ENCODE assay signal across 8 mouse cellular contexts in genomic region chr11:4123922-4124321, GRCm38 (mm10). TPM values are rescaled to one million over a fixed set of nuclear protein-coding genes. Genes with fewer than 3 reads are reported as not detected.
DNase-seq lines count a peak whose midpoint lies in the region; ATAC-seq lines count a peak whose summit lies in the region.

No protein-coding gene starts in this region.

- H3K4me1 ChIP-seq in hindbrain, embryonic 10.5 days (replicated peaks), result peaks cover 1% of the 10 kb centered on the region
- no peaks in the 10 kb centered on the region for H3K4me1 ChIP-seq in hindbrain, embryonic 12.5 days
- H3K4me1 ChIP-seq in heart, embryonic 12.5 days (replicated peaks), result peaks cover 14% of the 10 kb centered on the region

- peaks cover 21% of the 10 kb centered on the region for H3K9me3 ChIP-seq in hindbrain, embryonic 10.5 days
- H3K9me3 ChIP-seq in hindbrain, embryonic 12.5 days (replicated peaks), result peaks cover 5% of the 10 kb centered on the region; the same call in 1 of the 2 replicates
- peaks cover 19% of the 10 kb centered on the region for H3K9me3 ChIP-seq in heart, embryonic 12.5 days (replicated peaks)

- H3K27ac ChIP-seq in hindbrain, embryonic 10.5 days, result no peak overlapping the region
- H3K27ac ChIP-seq in hindbrain, embryonic 12.5 days, result no peak overlapping the region
- no peak overlapping the region for H3K27ac ChIP-seq in heart, embryonic 12.5 days (ENCODE audit: poor library complexity, severe bottlenecking)

- H3K4me2 ChIP-seq in hindbrain, embryonic 12.5 days (replicated peaks), result no peak overlapping the region
- H3K4me2 ChIP-seq in heart, embryonic 12.5 days, result no peak overlapping the region

- no peak overlapping the region for H3K4me3 ChIP-seq in hindbrain, embryonic 10.5 days
- no peak overlapping the region for H3K4me3 ChIP-seq in hindbrain, embryonic 12.5 days
- H3K4me3 ChIP-seq in heart, embryonic 12.5 days, result no peak overlapping the region

- peaks cover 22% of the 10 kb centered on the region for H3K27me3 ChIP-seq in hindbrain, embryonic 10.5 days (ENCODE audit: insufficient read depth, poor library complexity, severe bottlenecking)
- peaks cover 14% of the 10 kb centered on the region for H3K27me3 ChIP-seq in hindbrain, embryonic 12.5 days
- peaks cover 8% of the 10 kb centered on the region; the same call in 1 of the 2 replicates for H3K27me3 ChIP-seq in heart, embryonic 12.5 days (replicated peaks)

- H3K36me3 ChIP-seq in hindbrain, embryonic 10.5 days, result no peaks in the 10 kb centered on the region
- no peaks in the 10 kb centered on the region for H3K36me3 ChIP-seq in hindbrain, embryonic 12.5 days
- H3K36me3 ChIP-seq in heart, embryonic 12.5 days, result no peaks in the 10 kb centered on the region

- 64% methylated on average over 5 of the region's 5 CpGs for WGBS in hindbrain, embryonic 10.5 days
- 71% methylated on average over 5 of the region's 5 CpGs for WGBS in hindbrain, embryonic 12.5 days
- 52% methylated on average over 5 of the region's 5 CpGs for WGBS in heart, embryonic 12.5 days

- no peak overlapping the region for H3K9ac ChIP-seq in hindbrain, embryonic 12.5 days
- H3K9ac ChIP-seq in heart, embryonic 12.5 days, result no peak overlapping the region

- no peak for ATAC-seq in hindbrain, embryonic 12.5 days (ENCODE audit: low FRiP score)
- no peak for ATAC-seq in heart, embryonic 12.5 days (ENCODE audit: insufficient number of reproducible peaks, low FRiP score)

- peak; percentile 35 for DNase-seq in hindbrain, embryonic 10.5 days (ENCODE audit: low spot score)
- peak; percentile 87 for DNase-seq in A20 (ENCODE audit: low read depth, low spot score)
- peak; percentile 42 for DNase-seq in T-cell, adult 2 months (ENCODE audit: low spot score)
- DNase-seq in kidney, postnatal 36 days, result peak; percentile 34 to 73
- peak; percentile 64 for DNase-seq in naive thymus-derived CD4-positive, alpha-beta T cell, adult 2 months (ENCODE audit: low read depth)
- DNase-seq in heart, adult 11 months, result no peak

RNA-seq across cellular contexts. Expression of gene Sec14l2, which starts 0.7 kb away (rescaled TPM):
- polyA plus RNA-seq in hindbrain, embryonic 10.5 days (2016; fragmentation: Nextera tagmentation; extraction: Ambion mirVana), result 2.6 and 3.0 TPM in 2 replicates
- 1.8 and 3.1 TPM in 2 replicates for polyA plus RNA-seq in hindbrain, embryonic 12.5 days (2016; fragmentation: Nextera tagmentation; extraction: Ambion mirVana)
- 0.86 and 1.1 TPM in 2 replicates for polyA plus RNA-seq in heart, embryonic 12.5 days (2016; fragmentation: Nextera tagmentation; extraction: Ambion mirVana)

RNA-seq across cellular contexts. Expression of gene Rnf215, which starts 11.1 kb away (rescaled TPM):
- polyA plus RNA-seq in hindbrain, embryonic 10.5 days (2016; fragmentation: Nextera tagmentation; extraction: Ambion mirVana), result 22.0 and 25.8 TPM in 2 replicates
- 42.7 and 44.5 TPM in 2 replicates for polyA plus RNA-seq in hindbrain, embryonic 12.5 days (2016; fragmentation: Nextera tagmentation; extraction: Ambion mirVana)
- 21.4 and 22.0 TPM in 2 replicates for polyA plus RNA-seq in heart, embryonic 12.5 days (2016; fragmentation: Nextera tagmentation; extraction: Ambion mirVana)

RNA-seq across cellular contexts. Expression of gene Mtfp1, which starts 28.7 kb away (rescaled TPM):
- polyA plus RNA-seq in hindbrain, embryonic 10.5 days (2016; fragmentation: Nextera tagmentation; extraction: Ambion mirVana), result 8.7 and 9.9 TPM in 2 replicates
- 5.4 and 5.6 TPM in 2 replicates for polyA plus RNA-seq in hindbrain, embryonic 12.5 days (2016; fragmentation: Nextera tagmentation; extraction: Ambion mirVana)
- 18.6 and 21.2 TPM in 2 replicates for polyA plus RNA-seq in heart, embryonic 12.5 days (2016; fragmentation: Nextera tagmentation; extraction: Ambion mirVana)

RNA-seq across cellular contexts. Expression of gene Ccdc157, which starts 36.2 kb away (rescaled TPM):
- polyA plus RNA-seq in hindbrain, embryonic 10.5 days (2016; fragmentation: Nextera tagmentation; extraction: Ambion mirVana), result 7.8 and 8.5 TPM in 2 replicates
- 9.6 and 10.4 TPM in 2 replicates for polyA plus RNA-seq in hindbrain, embryonic 12.5 days (2016; fragmentation: Nextera tagmentation; extraction: Ambion mirVana)
- polyA plus RNA-seq in heart, embryonic 12.5 days (2016; fragmentation: Nextera tagmentation; extraction: Ambion mirVana), result 4.7 and 5.5 TPM in 2 replicates

RNA-seq across cellular contexts. Expression of gene Sf3a1, which starts 36.2 kb away (rescaled TPM):
- polyA plus RNA-seq in hindbrain, embryonic 10.5 days (2016; fragmentation: Nextera tagmentation; extraction: Ambion mirVana), result 92.1 and 95.3 TPM in 2 replicates
- 72.0 and 77.6 TPM in 2 replicates for polyA plus RNA-seq in hindbrain, embryonic 12.5 days (2016; fragmentation: Nextera tagmentation; extraction: Ambion mirVana)
- polyA plus RNA-seq in heart, embryonic 12.5 days (2016; fragmentation: Nextera tagmentation; extraction: Ambion mirVana), result 43.1 and 46.5 TPM in 2 replicates
